Mouse (Mus musculus): ENCODE data around the gene Il5.

Il5 gene

DNA sequence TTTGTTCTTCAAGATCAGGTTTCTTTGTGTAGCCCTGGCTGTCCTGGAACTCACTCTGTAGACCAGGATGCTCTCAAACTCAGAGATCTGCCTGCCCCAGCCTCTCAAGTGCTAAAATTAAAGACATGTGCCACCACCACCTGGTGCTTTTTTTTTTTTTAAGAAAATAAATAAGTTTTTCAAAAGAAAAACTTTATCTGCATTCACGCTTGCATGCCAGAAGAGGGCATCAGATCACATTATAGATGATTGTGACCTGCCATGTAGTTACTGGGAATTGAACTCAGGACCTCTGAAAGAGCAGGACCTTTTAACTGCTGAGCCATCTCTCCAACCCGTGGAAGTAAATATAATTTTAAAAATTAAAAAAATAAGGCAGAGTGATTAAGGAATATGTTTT is 24.7 kb downstream of the Il5 start:
- peak; percentile 67 for DNase-seq

DNA sequence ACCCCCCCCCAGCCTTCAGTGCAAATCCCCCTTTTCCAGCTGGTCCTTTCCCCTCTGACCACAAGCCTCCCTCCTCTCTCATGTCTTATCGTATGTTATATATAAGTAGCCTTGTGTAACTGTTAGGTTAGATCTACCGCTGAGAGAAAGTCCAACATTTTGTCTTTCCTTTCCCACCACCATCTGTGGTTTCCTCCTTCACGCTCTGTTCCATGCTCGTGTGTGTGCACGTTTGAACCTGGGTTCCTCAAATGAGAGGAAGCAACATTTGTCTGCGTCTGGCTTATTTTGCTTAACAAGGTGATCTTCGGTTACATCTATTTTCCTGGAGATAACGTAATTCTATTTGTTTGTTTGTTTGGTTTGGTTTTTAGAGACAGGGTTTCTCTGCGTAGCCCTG is 27.4 kb downstream of the Il5 start:
- DNase-seq, result no peak

DNA sequence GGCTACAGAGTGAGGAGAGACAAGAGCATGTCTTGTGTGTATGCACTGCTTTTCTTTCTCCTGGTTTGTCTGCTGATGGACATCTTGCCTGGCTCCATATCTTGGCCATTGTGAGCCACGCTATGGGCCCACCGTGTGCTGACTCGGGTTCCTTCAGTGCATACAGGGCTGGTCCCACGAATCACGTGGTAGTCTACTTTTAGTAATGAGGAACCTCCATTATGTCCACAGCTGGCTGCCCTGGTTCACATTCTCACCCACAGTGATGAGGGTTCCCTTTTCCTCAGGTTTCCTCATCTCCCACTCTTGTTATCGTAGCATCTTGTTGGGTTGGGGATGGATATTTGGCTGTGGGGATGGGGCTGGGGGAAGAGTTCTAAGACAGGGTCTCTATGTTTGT is 28.0 kb downstream of the Il5 start:
- peak; percentile 89 for DNase-seq

GRCm38 (mm10) chr11:53749306-53749705 is 28.7 kb downstream of the Il5 start:
- DNase-seq, result peak; percentile 83

- DNase-seq, result peak; percentile 53
Observed at GRCm38 (mm10) chr11:53749716-53750352, 29.2 kb downstream of the Il5 start.

DNA sequence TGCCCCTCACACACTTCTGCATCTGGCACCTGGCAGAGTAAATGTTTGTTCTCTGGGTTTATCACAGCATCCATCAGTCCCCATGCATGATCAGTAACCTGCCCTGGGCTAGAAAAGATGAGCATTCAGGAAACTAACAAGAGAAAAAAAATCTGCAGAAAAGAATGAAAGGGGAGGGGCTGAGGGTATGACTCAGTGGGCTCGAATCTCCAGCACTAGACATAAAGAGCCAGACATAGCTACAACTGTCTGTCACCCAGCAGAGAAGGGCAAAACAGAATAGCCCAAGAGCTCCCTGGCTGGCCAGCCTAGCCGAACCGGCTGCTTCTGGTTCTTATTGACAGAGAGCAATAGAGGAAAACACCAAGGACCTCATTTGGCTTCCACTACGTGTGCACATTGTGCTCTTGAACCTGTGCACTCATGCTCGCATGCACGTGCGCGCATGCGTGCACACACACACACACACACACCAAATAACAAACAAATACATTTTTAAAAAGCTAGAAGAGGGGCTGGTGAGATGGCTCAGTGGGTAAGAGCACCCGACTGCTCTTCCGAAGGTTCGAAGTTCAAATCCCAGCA is 34.5 kb downstream of the Il5 start:
- DNase-seq, result peak; percentile 70

- peak; percentile 94 for DNase-seq
Observed at GRCm38 (mm10) chr11:53757612-53758011, 37.0 kb downstream of the Il5 start.

GRCm38 (mm10) chr11:53758033-53758432 is 37.4 kb downstream of the Il5 start:
- peak; percentile 93 for DNase-seq

DNA sequence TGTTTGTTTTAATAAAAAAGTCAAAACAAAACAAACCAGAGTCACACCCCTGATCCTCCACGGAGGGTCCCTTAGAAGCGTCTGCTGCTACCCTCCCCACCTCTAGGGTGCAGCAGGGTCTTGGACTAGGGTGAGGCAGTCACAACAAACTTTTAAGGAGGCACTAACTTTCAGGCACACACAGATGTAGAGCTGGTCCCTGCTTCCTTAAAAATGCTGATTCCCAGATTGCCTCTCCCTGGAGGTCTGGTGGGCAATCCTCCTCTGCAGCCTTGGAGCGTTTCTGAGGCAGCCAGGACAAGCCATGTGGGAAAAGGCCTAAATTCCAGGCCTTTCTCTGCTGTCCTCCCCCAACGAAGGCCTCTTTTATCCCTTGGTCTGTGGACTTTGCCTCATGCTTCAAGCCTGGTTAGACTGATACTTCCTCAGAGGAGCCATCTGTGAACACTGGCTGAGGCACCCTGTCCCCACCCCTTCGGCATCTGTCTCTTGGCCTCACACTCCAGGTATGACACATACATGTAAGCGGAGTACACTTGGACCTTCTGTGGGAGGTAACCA is 38.3 kb downstream of the Il5 start:
- peak; percentile 97 for DNase-seq

DNA sequence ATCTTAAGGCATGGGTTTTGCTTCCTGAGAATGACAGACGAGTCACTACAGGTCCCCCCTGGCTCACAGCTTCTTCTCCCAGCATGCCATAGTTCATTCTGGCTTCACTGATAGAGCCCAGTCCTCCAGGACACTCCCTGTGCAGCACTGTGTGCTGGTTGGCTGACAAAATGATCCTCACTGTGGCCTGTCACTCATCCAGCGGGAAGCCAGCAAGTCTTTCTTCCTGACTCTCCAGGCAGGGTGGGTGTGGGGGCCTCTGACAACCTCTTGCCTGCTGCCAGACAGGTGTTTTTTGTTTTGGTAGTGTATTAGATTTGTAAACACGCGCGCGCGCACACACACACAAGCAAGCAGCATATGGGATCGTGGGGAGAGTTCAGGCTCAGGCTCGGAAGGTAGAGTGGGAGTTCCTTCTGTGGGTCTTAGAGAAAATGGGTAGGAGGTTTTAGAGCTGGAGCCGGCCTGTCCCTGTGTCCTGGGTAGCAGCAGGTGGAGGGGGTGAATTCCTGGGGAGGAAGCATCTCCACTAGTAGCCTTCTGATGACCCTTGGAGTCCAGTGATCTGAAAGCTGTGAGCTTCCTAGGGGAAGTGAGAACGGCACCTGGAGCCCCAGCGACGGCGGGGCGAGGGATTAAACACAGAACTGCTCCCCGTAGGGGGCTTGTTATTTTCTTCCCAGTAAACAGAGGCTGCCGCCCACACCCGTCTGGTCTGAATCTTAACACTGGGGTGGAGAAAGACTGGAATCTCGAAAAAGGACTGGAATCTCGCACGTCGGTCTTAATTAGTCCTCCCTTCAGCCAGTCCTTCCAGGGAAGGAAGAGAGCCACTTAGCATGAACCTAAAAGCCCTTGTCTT is 39.2 kb downstream of the Il5 start:
- DNase-seq, result peak; percentile 96

DNA sequence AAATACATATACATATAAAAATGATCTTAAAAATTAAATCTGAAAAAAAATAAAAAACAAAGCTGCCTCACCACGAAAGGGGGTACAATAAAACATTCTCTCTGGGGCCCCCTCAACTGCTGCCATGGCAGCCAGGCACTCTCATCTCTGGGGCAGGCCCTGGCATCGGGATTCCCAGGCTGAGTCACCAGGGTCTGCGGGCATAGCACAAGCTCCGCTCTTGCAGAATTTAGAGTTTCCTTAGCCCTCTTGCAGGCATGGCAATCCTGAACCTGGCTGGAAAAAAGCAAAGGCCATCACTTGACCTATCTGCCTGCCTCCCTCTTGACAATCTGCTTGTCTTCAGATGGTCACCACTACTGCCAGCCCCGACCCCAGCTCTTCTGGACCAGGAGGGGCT is 40.7 kb downstream of the Il5 start:
- DNase-seq, result no peak

- DNase-seq, result peak; percentile 99
Observed at GRCm38 (mm10) chr11:53761822-53762221, 41.2 kb downstream of the Il5 start.

GRCm38 (mm10) chr11:53762426-53762825 is 41.8 kb downstream of the Il5 start:
- no peak for DNase-seq

- peak; percentile 99 for DNase-seq
Observed at GRCm38 (mm10) chr11:53762827-53763495, 42.4 kb downstream of the Il5 start.

- DNase-seq, result peak; percentile 100
Observed at GRCm38 (mm10) chr11:53763496-53764140, 43.0 kb downstream of the Il5 start.

DNA sequence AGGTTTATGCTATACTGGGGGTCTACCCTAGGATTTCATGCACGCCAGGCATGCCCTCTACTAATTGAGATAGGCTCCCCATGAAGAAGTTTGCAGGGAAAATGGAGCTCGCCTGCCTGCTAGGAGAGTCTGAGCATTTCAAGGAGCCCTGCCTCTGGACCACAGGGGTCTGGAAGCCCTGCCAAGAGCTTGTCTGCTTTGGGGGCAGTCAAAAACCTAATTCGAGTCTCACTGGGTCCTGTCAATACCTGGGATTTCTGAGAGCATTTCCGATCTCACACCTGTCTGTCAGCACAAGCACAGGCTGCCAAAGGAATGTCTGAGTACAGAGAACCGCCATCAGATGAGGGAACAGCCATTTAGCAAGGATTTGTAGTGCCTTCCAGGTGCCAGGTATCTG is 44.0 kb downstream of the Il5 start:
- peak; percentile 95 for DNase-seq

GRCm38 (mm10) chr11:53768422-53769184 is 48.0 kb downstream of the Il5 start:
- DNase-seq, result peak; percentile 94

GRCm38 (mm10) chr11:53769185-53769576 is 48.6 kb downstream of the Il5 start:
- peak; percentile 90 for DNase-seq

GRCm38 (mm10) chr11:53769760-53770124 is 49.1 kb downstream of the Il5 start, which contains the start of gene Irf1:
TSS of gene Irf1 (plus strand) at chr11:53770014.
- DNase-seq, result peak; percentile 100

- DNase-seq, result peak; percentile 99
Observed at GRCm38 (mm10) chr11:53770125-53770791, 49.7 kb downstream of the Il5 start.

Measured in heart, adult 11 months (tissue).